Mouse (Mus musculus) kidney, embryonic 14.5 days (tissue): ENCODE data around the gene Adm. TPM values are rescaled to one million over a fixed set of nuclear protein-coding genes. Genes with fewer than 3 reads are reported as not detected.
A peak's percentile ranks its signal among the peaks of the same experiment; 100 is the strongest.

Source experiments
- ATAC-seq: fragments of 200-750 bp; cut with Nextera tagmentation; 2 replicates; pipeline ENCODE4 v1.8.0; 2017; ENCODE audit warnings: moderate number of reproducible peaks, mild to moderate bottlenecking, moderate TSS enrichment, moderate library complexity; ENCODE audit not compliant: low FRiP score, low TSS enrichment
- H3K27ac ChIP-seq: fragments of 300-500 bp; sonication (generic); 2 replicates; pipeline ENCODE4 v1.5.1; 2014; ENCODE audit warnings: low read depth, mild to moderate bottlenecking, low read length, moderate library complexity, mixed read lengths
- H3K27me3 ChIP-seq: fragments of 300-500 bp; sonication (generic); 2 replicates; pipeline ENCODE4 v1.6.1; 2014; ENCODE audit warnings: mild to moderate bottlenecking, low read length; ENCODE audit not compliant: control insufficient read depth, insufficient read depth
- H3K36me3 ChIP-seq: fragments of 300-500 bp; sonication (generic); 2 replicates; pipeline ENCODE4 v1.6.1; 2014; ENCODE audit warnings: low read length, mixed read lengths; ENCODE audit not compliant: control insufficient read depth, insufficient read depth
- H3K4me1 ChIP-seq: fragments of 300-500 bp; sonication (generic); 2 replicates; pipeline ENCODE4 v1.6.1; 2014; ENCODE audit warnings: low read length, mixed read lengths; ENCODE audit not compliant: control insufficient read depth, insufficient read depth
- H3K4me2 ChIP-seq: fragments of 300-500 bp; sonication (generic); replicated peaks from 2 replicates; pipeline ENCODE4 v1.6.1; 2014; ENCODE audit warnings: low read depth, mild to moderate bottlenecking, low read length
- H3K4me3 ChIP-seq: fragments of 300-500 bp; sonication (generic); 2 replicates; pipeline ENCODE4 v1.5.1; 2014; ENCODE audit warnings: mild to moderate bottlenecking, low read length
- H3K9ac ChIP-seq: fragments of 300-500 bp; sonication (generic); 2 replicates; pipeline ENCODE4 v1.6.1; 2014; ENCODE audit warnings: low read depth, mild to moderate bottlenecking, low read length, moderate library complexity
- H3K9me3 ChIP-seq: fragments of 300-500 bp; sonication (generic); 2 replicates; pipeline ENCODE4 v1.6.1; 2016; ENCODE audit warnings: low read length; ENCODE audit not compliant: control insufficient read depth
- WGBS: fragments of 180-500 bp; shearing (Covaris S2); extraction: QIAGEN DNeasy Blood & Tissue Kit; methylation state at CpG from one replicate; pipeline ENCODE4 v1.1.7; 2014; 5-methylcytosine and 5-hydroxymethylcytosine counted together
- polyA plus RNA-seq: library from polyadenylated mRNA; unstranded; fragments of >200 nt; fragmentation: Nextera tagmentation; extraction: Ambion mirVana; gene quantifications from 2 replicates; pipeline ENCODE4 v1.2.1, GENCODE M21; 2014

Adm gene
- polyA plus RNA-seq, 1 experiment from 2014 or later, result 4.2 TPM

- Histone ChIP-seq H3K9ac (peak overlapping the region; percentile 96), H3K36me3 (no peaks in the 10 kb centered on the region), H3K4me3 (peak overlapping the region; percentile 89), H3K27ac (peak overlapping the region; percentile 99), H3K9me3 (no peaks in the 10 kb centered on the region), H3K4me2 (peak overlapping the region; percentile 53), H3K4me1 (0 out of 2 replicates have a peak, but pooled peaks cover 4% of the 10 kb centered on the region), H3K27me3 (no peaks in the 10 kb centered on the region)
- peak; percentile 5 for ATAC-seq
- WGBS, result 4% methylated on average over 17 of the region's 17 CpGs
Measured at GRCm38 (mm10) chr7:110613381-110614132, 13.9 kb upstream of the Adm start.

GRCm38 (mm10) chr7:110614133-110615063 is 13.1 kb upstream of the Adm start, which contains the start of gene Sbf2:
TSS of gene Sbf2 (minus strand) at chr7:110614922.
- peak within 1 kb of the TSS; percentile 89 for H3K4me3 ChIP-seq

GRCm38 (mm10) chr7:110615151-110615631 is 12.3 kb upstream of the Adm start:
- Histone ChIP-seq H3K27me3 (no peaks in the 10 kb centered on the region), H3K36me3 (no peaks in the 10 kb centered on the region), H3K27ac (peak overlapping the region; percentile 99), H3K9ac (peak overlapping the region; percentile 96), H3K4me3 (peak overlapping the region; percentile 89), H3K9me3 (no peaks in the 10 kb centered on the region), H3K4me1 (0 out of 2 replicates have a peak, but pooled peaks cover 4% of the 10 kb centered on the region), H3K4me2 (peak overlapping the region; percentile 53)
- ATAC-seq, result peak; percentile 38
- under 1% methylated on average over 20 of the region's 20 CpGs for WGBS

More at GRCm38 (mm10) chr7:110614133-110615063, 13.1 kb upstream of the Adm start, which contains the start of gene Sbf2:
- H3K27ac ChIP-seq, result peak within 1 kb of the TSS; percentile 99
- H3K4me2 ChIP-seq, result peak within 1 kb of the TSS; percentile 53
- peak within 1 kb of the TSS; percentile 96 for H3K9ac ChIP-seq
- no peaks in the 10 kb centered on the region for H3K27me3 ChIP-seq
- peak; percentile 94 for ATAC-seq
- no peaks in the 10 kb centered on the region for H3K36me3 ChIP-seq
- no peaks in the 10 kb centered on the region for H3K9me3 ChIP-seq
- H3K4me1 ChIP-seq, result 0 out of 2 replicates have a peak, but pooled peaks cover 4% of the 10 kb centered on the region
- under 1% methylated on average over 120 of the region's 127 CpGs for WGBS

DNA sequence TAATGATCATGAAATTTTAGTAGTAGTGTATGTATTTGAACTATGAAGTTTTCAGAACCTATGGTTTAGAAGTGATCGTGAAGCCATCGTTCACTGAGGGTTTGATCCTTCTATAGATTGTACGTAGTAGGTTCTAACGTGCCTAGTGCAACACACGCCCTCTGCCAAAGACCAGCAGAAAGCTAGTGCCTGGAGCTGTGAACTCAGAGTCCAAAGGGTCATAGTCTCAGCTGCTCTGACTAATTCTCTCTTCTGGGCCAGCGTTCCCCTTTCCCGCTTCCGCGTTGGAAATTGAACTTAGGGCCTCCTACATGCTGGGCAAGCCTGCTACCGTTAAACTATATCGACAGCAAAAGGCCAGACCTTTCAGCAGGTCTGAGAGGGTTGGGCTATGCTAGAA is 11.7 kb upstream of the Adm start:
- WGBS, result 11% methylated on average over 11 of the region's 11 CpGs
- Histone ChIP-seq H3K27me3 (no peaks in the 10 kb centered on the region), H3K9me3 (no peaks in the 10 kb centered on the region), H3K4me3 (peak overlapping the region; percentile 89), H3K4me2 (peak overlapping the region; percentile 53), H3K9ac (no peak overlapping the region), H3K27ac (no peak overlapping the region), H3K36me3 (no peaks in the 10 kb centered on the region), H3K4me1 (0 out of 2 replicates have a peak, but pooled peaks cover 4% of the 10 kb centered on the region)
- no peak for ATAC-seq

- Histone ChIP-seq H3K27ac (no peak overlapping the region), H3K4me1 (no peaks in the 10 kb centered on the region), H3K9ac (peak overlapping the region; percentile 38; the same call in 1 of the 2 replicates), H3K9me3 (no peaks in the 10 kb centered on the region), H3K4me3 (no peak overlapping the region), H3K36me3 (no peaks in the 10 kb centered on the region), H3K4me2 (no peak overlapping the region), H3K27me3 (no peaks in the 10 kb centered on the region)
- no peak for ATAC-seq
- 37% methylated on average over 9 of the region's 9 CpGs for WGBS
Measured at GRCm38 (mm10) chr7:110619086-110619611, 8.3 kb upstream of the Adm start.

DNA sequence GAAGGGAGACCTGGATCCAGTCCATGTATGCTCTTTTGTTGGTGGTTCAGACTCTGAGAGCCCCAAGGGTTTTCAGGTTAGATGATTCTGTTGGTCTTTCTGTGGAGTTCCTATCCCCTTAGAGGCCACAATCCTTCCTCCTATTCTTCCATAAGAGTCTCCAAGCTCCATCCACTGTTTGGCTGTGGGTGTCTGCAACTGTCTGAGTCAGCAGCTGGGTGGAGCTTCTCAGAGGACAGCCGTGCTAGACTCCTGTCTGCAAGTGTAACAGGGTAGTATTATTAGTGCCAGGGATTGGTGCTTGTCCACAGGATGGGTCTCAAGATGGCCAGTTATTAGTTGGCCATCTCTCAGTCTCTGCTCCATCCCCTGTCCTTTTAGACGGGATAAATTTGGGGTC is 3.4 kb upstream of the Adm start:
- Histone ChIP-seq H3K4me1 (peaks cover 12% of the 10 kb centered on the region), H3K36me3 (no peaks in the 10 kb centered on the region), H3K27ac (no peak overlapping the region), H3K9ac (no peak overlapping the region), H3K9me3 (no peaks in the 10 kb centered on the region), H3K4me2 (no peak overlapping the region), H3K27me3 (peaks cover 34% of the 10 kb centered on the region), H3K4me3 (no peak overlapping the region)
- 59% methylated on average over 2 of the region's 2 CpGs for WGBS
- ATAC-seq, result no peak

DNA sequence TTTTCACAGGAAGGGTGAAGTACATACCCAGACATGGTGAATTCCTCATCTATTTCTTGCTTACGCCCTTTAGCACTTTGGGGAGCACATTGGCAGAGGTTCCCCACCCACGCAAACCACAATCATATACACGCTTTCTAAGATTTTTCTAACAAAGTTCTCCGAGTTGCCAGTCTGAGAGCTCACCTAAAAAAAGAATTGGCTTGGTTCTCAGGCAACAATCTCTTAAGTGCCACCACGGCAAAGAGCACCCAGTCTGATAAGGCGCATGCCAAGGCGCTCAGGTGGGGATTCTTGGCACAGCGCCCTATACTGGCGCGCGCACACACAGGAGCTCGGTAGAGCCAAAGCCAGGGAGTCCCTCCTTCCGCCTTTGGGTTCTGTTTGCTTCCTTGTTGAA is 2.5 kb upstream of the Adm start:
- 89% methylated on average over 13 of the region's 13 CpGs for WGBS
- Histone ChIP-seq H3K4me1 (peaks cover 12% of the 10 kb centered on the region), H3K36me3 (no peaks in the 10 kb centered on the region), H3K4me3 (no peak overlapping the region), H3K27me3 (peaks cover 34% of the 10 kb centered on the region), H3K4me2 (no peak overlapping the region), H3K27ac (no peak overlapping the region), H3K9ac (no peak overlapping the region), H3K9me3 (no peaks in the 10 kb centered on the region)
- ATAC-seq, result no peak

DNA sequence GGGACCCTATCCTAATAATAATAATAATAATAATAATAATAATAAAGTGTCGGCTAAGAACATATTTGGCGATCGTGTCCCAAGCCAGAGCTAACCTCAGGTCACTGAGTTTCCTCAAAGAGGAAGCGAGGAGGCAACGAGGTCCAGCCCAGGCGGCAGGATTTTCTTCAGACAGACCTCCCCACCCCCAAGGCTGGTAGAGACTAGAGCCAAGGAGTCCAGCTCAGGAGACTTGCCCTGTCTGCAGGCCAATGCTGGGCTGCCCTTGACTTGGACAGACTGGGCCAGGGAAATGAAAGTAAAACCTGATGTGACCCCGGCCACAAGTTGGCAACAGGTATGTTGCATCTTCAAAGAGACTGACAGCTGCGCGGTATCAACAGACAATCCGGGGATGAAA is 2.0 kb upstream of the Adm start:
- Histone ChIP-seq H3K27ac (no peak overlapping the region), H3K9ac (no peak overlapping the region), H3K27me3 (peaks cover 34% of the 10 kb centered on the region), H3K4me3 (peak overlapping the region; percentile 48), H3K9me3 (no peaks in the 10 kb centered on the region), H3K36me3 (no peaks in the 10 kb centered on the region), H3K4me2 (peak overlapping the region; percentile 83), H3K4me1 (peaks cover 12% of the 10 kb centered on the region)
- ATAC-seq, result no peak
- WGBS, result 56% methylated on average over 10 of the region's 10 CpGs
